Mouse (Mus musculus): ENCODE measurements around the gene Eif5a2. TPM values are rescaled to one million over a fixed set of nuclear protein-coding genes. Genes with fewer than 3 reads are reported as not detected.

Gene Eif5a2
- polyA plus RNA-seq, 1 experiment from 2014 or later, result 3.0 TPM

DNA sequence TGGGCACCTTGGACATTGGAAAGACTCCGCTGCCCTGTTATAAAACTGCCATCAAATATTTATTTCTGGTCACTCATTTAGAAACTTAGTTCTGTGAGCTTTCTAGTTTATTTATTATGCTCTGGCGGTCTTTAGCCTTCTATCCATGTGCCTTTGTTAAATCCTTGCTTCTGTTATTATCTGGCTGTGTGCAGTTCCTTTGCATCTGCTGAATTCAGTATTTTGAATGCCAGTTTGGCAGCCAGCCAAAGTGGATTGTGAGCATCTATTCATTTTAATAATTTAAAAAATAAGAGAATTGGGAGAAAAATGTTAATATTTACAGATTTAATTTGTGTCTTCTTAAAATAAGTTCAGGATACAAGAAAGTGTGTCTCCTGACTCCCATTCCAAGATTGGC lies 3.1 kb downstream of the Eif5a2 start:
- Histone ChIP-seq H3K9me3 (ENCODE audit: control insufficient read depth, low read length) (no peaks in the 10 kb centered on the region), H3K27ac (ENCODE audit: low read length) (no peak overlapping the region), H3K36me3 (ENCODE audit: control insufficient read depth, insufficient read depth, low read length) (no peaks in the 10 kb centered on the region), H3K4me1 (ENCODE audit: control insufficient read depth, insufficient read depth, low read length) (0 out of 2 replicates have a peak, but pooled peaks cover 4% of the 10 kb centered on the region), H3K9ac (ENCODE audit: low read depth, low read length) (no peak overlapping the region), H3K27me3 (replicated peaks; ENCODE audit: control insufficient read depth, insufficient read depth, low read length) (no peaks in the 10 kb centered on the region), H3K4me3 (ENCODE audit: low read length) (no peak overlapping the region), H3K4me2 (ENCODE audit: low read depth, low read length) (no peak overlapping the region)
- no peak for ATAC-seq
- WGBS, result 72% methylated on average over 2 of the region's 2 CpGs

GRCm38 (mm10) chr3:28794835-28795234 lies 13.8 kb downstream of the Eif5a2 start:
- Histone ChIP-seq H3K4me2 (ENCODE audit: low read depth, low read length) (no peak overlapping the region), H3K27ac (ENCODE audit: low read length) (no peak overlapping the region), H3K9ac (ENCODE audit: low read depth, low read length) (no peak overlapping the region), H3K36me3 (ENCODE audit: control insufficient read depth, insufficient read depth, low read length) (no peaks in the 10 kb centered on the region), H3K9me3 (ENCODE audit: control insufficient read depth, low read length) (no peaks in the 10 kb centered on the region), H3K4me3 (ENCODE audit: low read length) (no peak overlapping the region), H3K27me3 (replicated peaks; ENCODE audit: control insufficient read depth, insufficient read depth, low read length) (no peaks in the 10 kb centered on the region), H3K4me1 (ENCODE audit: control insufficient read depth, insufficient read depth, low read length) (no peaks in the 10 kb centered on the region)
- no peak for ATAC-seq
- 81% methylated on average over 7 of the region's 7 CpGs for WGBS

DNA sequence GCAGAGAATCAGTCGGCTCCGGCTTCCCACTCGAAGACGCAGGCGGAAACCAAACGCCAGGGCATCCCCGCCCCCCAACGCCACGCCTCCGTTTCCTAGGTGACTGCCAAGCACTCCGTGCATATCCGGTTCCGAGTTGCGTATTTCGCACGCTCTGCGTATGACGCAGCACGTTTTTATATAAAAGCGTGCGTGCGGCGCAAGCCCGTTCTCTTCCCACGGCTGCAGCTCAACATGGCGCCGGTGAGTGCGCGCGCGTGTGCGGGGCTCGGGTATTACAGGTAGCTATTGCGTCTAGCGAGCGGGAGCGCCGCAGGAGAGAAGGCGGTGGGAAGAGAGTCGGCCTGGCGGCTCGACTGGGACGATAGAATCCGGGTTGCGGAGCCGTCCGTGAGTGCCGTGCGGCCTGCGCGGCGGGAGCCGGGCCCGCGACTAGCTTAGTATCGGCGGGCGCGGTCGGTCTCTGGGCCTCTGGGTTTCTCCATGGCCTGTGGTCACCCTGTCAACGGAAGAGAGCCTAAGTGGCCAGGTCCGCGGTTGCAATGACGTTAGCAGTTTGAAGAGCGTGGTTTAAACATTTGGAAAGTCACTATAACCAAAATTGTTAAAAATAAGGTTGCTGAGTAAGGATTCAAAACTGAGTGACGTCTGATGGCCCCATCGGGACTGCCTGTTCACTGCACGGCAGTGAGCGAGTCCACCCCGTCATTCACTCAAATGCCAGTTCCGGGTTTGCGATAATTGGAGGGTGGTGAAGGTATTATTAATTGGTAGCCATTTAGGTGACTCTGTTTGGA lies 24.4 kb downstream of the Eif5a2 start, which contains the start of gene Rpl22l1:
Gene Rpl22l1, plus strand, starts transcription at position 136 of the 797 bp plus-strand sequence.
- Histone ChIP-seq H3K9ac (ENCODE audit: low read depth, low read length) (peak within 1 kb of the TSS; percentile 94), H3K9me3 (ENCODE audit: control insufficient read depth, low read length) (no peaks in the 10 kb centered on the region), H3K36me3 (ENCODE audit: control insufficient read depth, insufficient read depth, low read length) (peaks cover 7% of the 10 kb centered on the region; the same call in 1 of the 2 replicates), H3K27me3 (replicated peaks; ENCODE audit: control insufficient read depth, insufficient read depth, low read length) (no peaks in the 10 kb centered on the region), H3K4me3 (ENCODE audit: low read length) (peak within 1 kb of the TSS; percentile 83), H3K4me2 (ENCODE audit: low read depth, low read length) (peak within 1 kb of the TSS; percentile 61), H3K4me1 (ENCODE audit: control insufficient read depth, insufficient read depth, low read length) (no peaks in the 10 kb centered on the region), H3K27ac (ENCODE audit: low read length) (peak within 1 kb of the TSS; percentile 82)
- peak; percentile 99 for ATAC-seq
- WGBS, result under 1% methylated on average over 72 of the region's 72 CpGs

DNA sequence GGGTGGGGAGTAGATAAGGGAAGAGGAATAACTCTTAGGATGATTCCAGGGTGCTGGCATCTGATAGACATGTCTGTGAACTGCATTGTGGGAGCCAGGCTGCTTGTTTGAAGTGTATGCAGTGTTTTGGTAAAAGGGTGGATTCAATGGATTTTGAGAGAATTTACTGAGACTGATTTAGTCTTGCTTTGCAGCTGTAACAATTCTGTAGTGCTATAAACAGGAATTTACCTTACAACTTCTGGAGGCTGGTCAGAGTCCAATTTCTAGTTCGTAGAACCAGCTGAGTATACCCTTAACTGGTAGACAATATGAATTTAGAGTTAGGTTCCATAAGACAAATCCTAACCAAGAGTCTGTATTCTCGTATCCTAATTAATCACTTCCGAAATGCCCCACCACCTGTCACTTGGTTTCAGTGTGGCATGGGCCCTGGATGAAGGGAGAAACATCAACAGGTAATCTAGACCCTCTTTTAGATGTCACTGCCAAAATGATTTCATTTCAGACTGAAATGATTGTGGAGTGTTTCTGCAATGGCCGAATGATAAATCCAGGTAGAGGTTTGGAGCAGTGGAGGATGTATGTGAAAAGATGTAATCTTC lies 27.1 kb downstream of the Eif5a2 start:
- Histone ChIP-seq H3K4me1 (ENCODE audit: control insufficient read depth, insufficient read depth, low read length) (no peaks in the 10 kb centered on the region), H3K4me2 (ENCODE audit: low read depth, low read length) (no peak overlapping the region), H3K36me3 (ENCODE audit: control insufficient read depth, insufficient read depth, low read length) (peaks cover 7% of the 10 kb centered on the region; the same call in 1 of the 2 replicates), H3K27ac (ENCODE audit: low read length) (no peak overlapping the region), H3K27me3 (replicated peaks; ENCODE audit: control insufficient read depth, insufficient read depth, low read length) (no peaks in the 10 kb centered on the region), H3K9me3 (ENCODE audit: control insufficient read depth, low read length) (no peaks in the 10 kb centered on the region), H3K4me3 (ENCODE audit: low read length) (no peak overlapping the region), H3K9ac (ENCODE audit: low read depth, low read length) (no peak overlapping the region)
- ATAC-seq, result no peak
- 87% methylated on average over 4 of the region's 4 CpGs for WGBS

GRCm38 (mm10) chr3:28811441-28811840 lies 30.4 kb downstream of the Eif5a2 start:
- H3K36me3 ChIP-seq (ENCODE audit: control insufficient read depth, insufficient read depth, low read length), result peaks cover 7% of the 10 kb centered on the region; the same call in 1 of the 2 replicates
- no peak overlapping the region for H3K4me3 ChIP-seq (ENCODE audit: low read length)
- no peak for ATAC-seq
- 75% methylated on average over 4 of the region's 4 CpGs for WGBS
- H3K27ac ChIP-seq (ENCODE audit: low read length), result no peak overlapping the region
- no peak overlapping the region for H3K4me2 ChIP-seq (ENCODE audit: low read depth, low read length)
- H3K4me1 ChIP-seq (ENCODE audit: control insufficient read depth, insufficient read depth, low read length), result no peaks in the 10 kb centered on the region
- H3K9ac ChIP-seq (ENCODE audit: low read depth, low read length), result no peak overlapping the region
- H3K9me3 ChIP-seq (ENCODE audit: control insufficient read depth, low read length), result no peaks in the 10 kb centered on the region
- H3K27me3 ChIP-seq (replicated peaks; ENCODE audit: control insufficient read depth, insufficient read depth, low read length), result no peaks in the 10 kb centered on the region

DNA sequence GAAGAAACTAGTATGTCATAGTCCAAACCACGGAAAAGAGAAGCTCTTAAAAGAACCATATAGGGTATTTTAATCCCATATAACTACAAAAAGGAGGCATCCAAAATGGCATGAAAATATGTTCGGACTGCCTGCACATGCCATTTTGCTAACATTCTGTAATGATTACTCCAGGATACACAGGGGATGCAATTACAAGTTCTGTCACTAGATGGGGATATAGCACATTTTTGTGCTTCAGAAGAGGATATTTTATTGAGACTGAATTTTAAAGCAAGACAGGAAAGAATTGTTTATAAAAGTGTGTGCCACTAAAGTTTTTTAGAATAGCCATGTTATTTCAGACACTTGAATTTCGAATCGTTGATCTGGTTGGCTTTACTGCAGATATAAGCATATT lies 33.3 kb downstream of the Eif5a2 start:
- no peaks in the 10 kb centered on the region for H3K4me1 ChIP-seq (ENCODE audit: control insufficient read depth, insufficient read depth, low read length)
- no peaks in the 10 kb centered on the region for H3K27me3 ChIP-seq (replicated peaks; ENCODE audit: control insufficient read depth, insufficient read depth, low read length)
- no peak overlapping the region for H3K9ac ChIP-seq (ENCODE audit: low read depth, low read length)
- H3K36me3 ChIP-seq (ENCODE audit: control insufficient read depth, insufficient read depth, low read length), result no peaks in the 10 kb centered on the region
- H3K9me3 ChIP-seq (ENCODE audit: control insufficient read depth, low read length), result no peaks in the 10 kb centered on the region
- WGBS, result 9% methylated on average over 4 of the region's 4 CpGs
- ATAC-seq, result no peak
- no peak overlapping the region for H3K4me3 ChIP-seq (ENCODE audit: low read length)
- no peak overlapping the region for H3K27ac ChIP-seq (ENCODE audit: low read length)
- H3K4me2 ChIP-seq (ENCODE audit: low read depth, low read length), result no peak overlapping the region

DNA sequence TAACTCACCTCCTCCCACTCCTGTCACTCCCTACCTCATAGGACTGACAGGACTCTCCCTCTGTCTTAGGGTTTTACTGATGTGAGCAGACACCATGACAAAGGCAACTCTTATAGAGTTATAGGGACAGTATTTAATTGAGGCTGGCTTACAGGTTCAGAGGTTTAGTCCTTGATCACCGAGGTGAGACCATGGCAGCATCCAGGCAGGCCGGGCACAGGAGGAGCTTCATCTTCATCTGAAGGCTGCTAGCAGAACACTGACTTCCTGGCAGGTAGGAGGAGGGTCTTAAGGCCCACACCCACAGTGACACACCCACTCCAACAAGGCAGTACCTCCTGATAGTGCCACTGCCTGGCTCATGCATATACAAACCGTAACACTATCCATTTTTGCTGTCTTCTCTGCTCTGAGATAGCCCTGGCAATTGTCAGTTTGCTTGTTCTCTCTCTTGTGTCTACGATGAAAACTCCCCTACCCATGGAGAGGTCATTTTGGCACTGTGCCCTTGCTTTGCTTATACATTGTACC lies 35.0 kb downstream of the Eif5a2 start:
- Histone ChIP-seq H3K4me3 (ENCODE audit: low read length) (no peak overlapping the region), H3K27ac (ENCODE audit: low read length) (no peak overlapping the region), H3K27me3 (replicated peaks; ENCODE audit: control insufficient read depth, insufficient read depth, low read length) (no peaks in the 10 kb centered on the region), H3K4me1 (ENCODE audit: control insufficient read depth, insufficient read depth, low read length) (no peaks in the 10 kb centered on the region), H3K4me2 (ENCODE audit: low read depth, low read length) (no peak overlapping the region), H3K9me3 (ENCODE audit: control insufficient read depth, low read length) (no peaks in the 10 kb centered on the region), H3K36me3 (ENCODE audit: control insufficient read depth, insufficient read depth, low read length) (no peaks in the 10 kb centered on the region), H3K9ac (ENCODE audit: low read depth, low read length) (no peak overlapping the region)
- WGBS, result 68% methylated on average over 4 of the region's 4 CpGs
- ATAC-seq, result no peak

DNA sequence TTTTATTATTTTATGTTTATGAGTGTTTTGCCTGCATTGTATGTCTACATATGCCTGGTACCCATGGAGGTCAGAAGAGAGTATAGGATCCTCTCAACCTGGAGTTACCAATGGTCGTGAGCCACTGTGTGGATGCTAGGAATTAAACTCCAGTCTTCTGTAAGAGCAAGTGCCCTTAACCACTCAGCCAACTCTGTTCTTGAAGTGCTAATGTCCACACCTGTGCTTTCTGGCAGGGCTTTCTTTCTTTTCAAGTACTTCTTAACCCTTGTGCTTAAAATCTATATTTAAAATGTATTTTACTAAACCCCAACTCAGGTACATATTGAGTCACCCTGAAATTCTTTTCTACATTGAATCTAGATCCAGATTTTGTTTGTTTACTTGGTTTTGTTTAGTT lies 45.2 kb downstream of the Eif5a2 start:
- Histone ChIP-seq H3K36me3 (ENCODE audit: control insufficient read depth, insufficient read depth, low read length) (no peaks in the 10 kb centered on the region), H3K4me2 (ENCODE audit: low read depth, low read length) (no peak overlapping the region), H3K9ac (ENCODE audit: low read depth, low read length) (no peak overlapping the region), H3K27me3 (replicated peaks; ENCODE audit: control insufficient read depth, insufficient read depth, low read length) (no peaks in the 10 kb centered on the region), H3K27ac (ENCODE audit: low read length) (no peak overlapping the region), H3K4me1 (ENCODE audit: control insufficient read depth, insufficient read depth, low read length) (no peaks in the 10 kb centered on the region), H3K9me3 (ENCODE audit: control insufficient read depth, low read length) (no peaks in the 10 kb centered on the region), H3K4me3 (ENCODE audit: low read length) (no peak overlapping the region)
- no peak for ATAC-seq
- 83% methylated on average over 1 of the region's 1 CpGs for WGBS

- WGBS, result 80% methylated on average over 2 of the region's 2 CpGs
- H3K36me3 ChIP-seq (ENCODE audit: control insufficient read depth, insufficient read depth, low read length), result no peaks in the 10 kb centered on the region
- H3K4me3 ChIP-seq (ENCODE audit: low read length), result no peak overlapping the region
- H3K4me2 ChIP-seq (ENCODE audit: low read depth, low read length), result no peak overlapping the region
- no peaks in the 10 kb centered on the region for H3K9me3 ChIP-seq (ENCODE audit: control insufficient read depth, low read length)
- H3K9ac ChIP-seq (ENCODE audit: low read depth, low read length), result no peak overlapping the region
- no peaks in the 10 kb centered on the region for H3K27me3 ChIP-seq (replicated peaks; ENCODE audit: control insufficient read depth, insufficient read depth, low read length)
- H3K27ac ChIP-seq (ENCODE audit: low read length), result no peak overlapping the region
- H3K4me1 ChIP-seq (ENCODE audit: control insufficient read depth, insufficient read depth, low read length), result no peaks in the 10 kb centered on the region
- ATAC-seq, result no peak
Measured at GRCm38 (mm10) chr3:28827605-28828004, 46.5 kb downstream of the Eif5a2 start.
